Mouse (Mus musculus): ENCODE data around the gene Grwd1. TPM values are rescaled to one million over a fixed set of nuclear protein-coding genes. Genes with fewer than 3 reads are reported as not detected.

The Grwd1 gene
- total and polyA plus RNA-seq, 2 experiments from 2014 or later = 34.6 to 48.6 TPM

GRCm38 (mm10) chr7:45796950-45797349 lies 33.8 kb downstream of the Grwd1 start:
- 41% methylated on average over 6 of the region's 6 CpGs for WGBS
- Histone ChIP-seq H3K9me3 (ENCODE audit: low read length) (no peaks in the 10 kb centered on the region), H3K36me3 (ENCODE audit: insufficient read depth, low read length) (peaks cover 27% of the 10 kb centered on the region), H3K27ac (no peak overlapping the region), H3K4me2 (ENCODE audit: low read depth, low read length) (no peak overlapping the region), H3K4me3 (ENCODE audit: low read length) (no peak overlapping the region), H3K27me3 (ENCODE audit: insufficient read depth, low read length) (no peaks in the 10 kb centered on the region), H3K4me1 (ENCODE audit: insufficient read depth, low read length) (peaks cover 3% of the 10 kb centered on the region; the same call in 1 of the 2 replicates), H3K9ac (replicated peaks; ENCODE audit: low read length) (no peak overlapping the region)
- no peak for TF ChIP-seq CTCF (IDR thresholded peaks at IDR 0.05; ENCODE audit: low read depth)
- no peak for ATAC-seq
- DNase-seq (ENCODE audit: low spot score) = no peak

GRCm38 (mm10) chr7:45794971-45795370 lies 35.8 kb downstream of the Grwd1 start:
- TF ChIP-seq CTCF (IDR thresholded peaks at IDR 0.05; ENCODE audit: low read depth) = no peak
- no peaks in the 10 kb centered on the region for H3K9me3 ChIP-seq (ENCODE audit: low read length)
- WGBS = 91% methylated on average over 27 of the region's 29 CpGs
- DNase-seq (ENCODE audit: low spot score) = no peak
- H3K9ac ChIP-seq (replicated peaks; ENCODE audit: low read length) = no peak overlapping the region
- no peak for ATAC-seq
- H3K27ac ChIP-seq = no peak overlapping the region
- H3K4me2 ChIP-seq (ENCODE audit: low read depth, low read length) = no peak overlapping the region
- peaks cover 3% of the 10 kb centered on the region; the same call in 1 of the 2 replicates for H3K4me1 ChIP-seq (ENCODE audit: insufficient read depth, low read length)
- peaks cover 37% of the 10 kb centered on the region for H3K36me3 ChIP-seq (ENCODE audit: insufficient read depth, low read length)
- no peaks in the 10 kb centered on the region for H3K27me3 ChIP-seq (ENCODE audit: insufficient read depth, low read length)
- no peak overlapping the region for H3K4me3 ChIP-seq (ENCODE audit: low read length)

GRCm38 (mm10) chr7:45793969-45794585 lies 36.7 kb downstream of the Grwd1 start:
- H3K27ac ChIP-seq = no peak overlapping the region
- ATAC-seq (no peak), DNase-seq (ENCODE audit: low spot score) (no peak)
- peaks cover 45% of the 10 kb centered on the region for H3K36me3 ChIP-seq (ENCODE audit: insufficient read depth, low read length)
- H3K4me2 ChIP-seq (ENCODE audit: low read depth, low read length) = no peak overlapping the region
- no peaks in the 10 kb centered on the region for H3K9me3 ChIP-seq (ENCODE audit: low read length)
- no peak overlapping the region for H3K4me3 ChIP-seq (ENCODE audit: low read length)
- no peak overlapping the region for H3K9ac ChIP-seq (replicated peaks; ENCODE audit: low read length)
- no peak for TF ChIP-seq CTCF (IDR thresholded peaks at IDR 0.05; ENCODE audit: low read depth)
- peaks cover 3% of the 10 kb centered on the region; the same call in 1 of the 2 replicates for H3K4me1 ChIP-seq (ENCODE audit: insufficient read depth, low read length)
- 89% methylated on average over 41 of the region's 44 CpGs for WGBS
- no peaks in the 10 kb centered on the region for H3K27me3 ChIP-seq (ENCODE audit: insufficient read depth, low read length)

GRCm38 (mm10) chr7:45793240-45793639 lies 37.5 kb downstream of the Grwd1 start:
- Histone ChIP-seq H3K27me3 (ENCODE audit: insufficient read depth, low read length) (no peaks in the 10 kb centered on the region), H3K36me3 (ENCODE audit: insufficient read depth, low read length) (peaks cover 52% of the 10 kb centered on the region), H3K27ac (no peak overlapping the region), H3K4me1 (ENCODE audit: insufficient read depth, low read length) (no peaks in the 10 kb centered on the region; the same call in 1 of the 2 replicates), H3K4me2 (ENCODE audit: low read depth, low read length) (no peak overlapping the region), H3K4me3 (ENCODE audit: low read length) (no peak overlapping the region), H3K9ac (replicated peaks; ENCODE audit: low read length) (no peak overlapping the region), H3K9me3 (ENCODE audit: low read length) (no peaks in the 10 kb centered on the region)
- WGBS = 84% methylated on average over 24 of the region's 24 CpGs
- ATAC-seq (no peak), DNase-seq (ENCODE audit: low spot score) (no peak)
- no peak for TF ChIP-seq CTCF (IDR thresholded peaks at IDR 0.05; ENCODE audit: low read depth)

DNA sequence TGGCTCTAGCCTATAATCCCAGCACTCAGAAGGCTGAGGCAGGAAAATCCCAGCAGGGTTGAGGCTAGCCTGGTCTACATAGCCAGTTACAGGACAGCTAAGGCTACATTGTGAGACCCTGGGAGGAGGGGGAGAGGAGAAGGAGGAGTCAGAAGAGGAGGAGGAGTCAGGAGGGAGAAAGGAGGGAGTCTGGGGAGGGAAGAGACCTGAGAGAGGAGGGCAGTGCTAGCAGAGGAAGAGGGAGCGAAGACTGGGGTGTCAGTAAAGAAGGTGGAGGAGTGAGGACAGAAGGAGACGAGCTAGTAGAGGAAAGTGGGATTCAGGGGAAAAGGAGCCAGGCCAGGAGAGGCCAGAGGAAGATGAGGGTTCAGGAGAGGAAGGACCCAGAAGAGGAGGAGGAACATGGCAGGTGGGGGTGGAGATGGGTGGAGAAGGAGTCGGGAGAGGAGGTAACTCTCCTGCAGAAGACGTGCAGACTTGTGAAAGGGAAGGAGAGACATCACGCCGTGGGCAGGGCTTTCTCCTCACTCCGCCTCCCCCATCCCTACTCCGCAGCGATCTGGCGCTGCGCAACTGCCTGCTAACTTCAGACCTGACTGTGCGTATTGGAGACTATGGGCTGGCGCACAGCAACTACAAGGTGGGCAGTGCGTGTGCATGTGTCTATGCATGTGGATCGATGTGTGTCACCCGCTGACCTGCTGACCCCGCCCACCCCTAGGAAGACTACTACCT lies 38.8 kb downstream of the Grwd1 start:
- TF ChIP-seq CTCF (IDR thresholded peaks at IDR 0.05; ENCODE audit: low read depth) = no peak
- no peak overlapping the region for H3K4me2 ChIP-seq (ENCODE audit: low read depth, low read length)
- no peaks in the 10 kb centered on the region for H3K9me3 ChIP-seq (ENCODE audit: low read length)
- no peaks in the 10 kb centered on the region for H3K27me3 ChIP-seq (ENCODE audit: insufficient read depth, low read length)
- H3K27ac ChIP-seq = no peak overlapping the region
- H3K4me1 ChIP-seq (ENCODE audit: insufficient read depth, low read length) = peaks cover 2% of the 10 kb centered on the region; the same call in 1 of the 2 replicates
- WGBS = 70% methylated on average over 17 of the region's 17 CpGs
- no peak overlapping the region for H3K4me3 ChIP-seq (ENCODE audit: low read length)
- peaks cover 57% of the 10 kb centered on the region for H3K36me3 ChIP-seq (ENCODE audit: insufficient read depth, low read length)
- H3K9ac ChIP-seq (replicated peaks; ENCODE audit: low read length) = no peak overlapping the region
- no peak for DNase-seq (ENCODE audit: low spot score)
- ATAC-seq = no peak

- TF ChIP-seq CTCF (IDR thresholded peaks at IDR 0.05; ENCODE audit: low read depth) = no peak
- ATAC-seq (no peak), DNase-seq (ENCODE audit: low spot score) (no peak)
- H3K4me1 ChIP-seq (ENCODE audit: insufficient read depth, low read length) = peaks cover 6% of the 10 kb centered on the region; the same call in 1 of the 2 replicates
- no peak overlapping the region for H3K4me2 ChIP-seq (ENCODE audit: low read depth, low read length)
- H3K9me3 ChIP-seq (ENCODE audit: low read length) = no peaks in the 10 kb centered on the region
- no peak overlapping the region for H3K27ac ChIP-seq
- no peak overlapping the region for H3K9ac ChIP-seq (replicated peaks; ENCODE audit: low read length)
- no peaks in the 10 kb centered on the region for H3K27me3 ChIP-seq (ENCODE audit: insufficient read depth, low read length)
- peaks cover 53% of the 10 kb centered on the region for H3K36me3 ChIP-seq (ENCODE audit: insufficient read depth, low read length)
- H3K4me3 ChIP-seq (ENCODE audit: low read length) = no peak overlapping the region
- 66% methylated on average over 6 of the region's 6 CpGs for WGBS
These were observed 40.0 kb downstream of the Grwd1 start for GRCm38 (mm10) chr7:45790721-45791120.

DNA sequence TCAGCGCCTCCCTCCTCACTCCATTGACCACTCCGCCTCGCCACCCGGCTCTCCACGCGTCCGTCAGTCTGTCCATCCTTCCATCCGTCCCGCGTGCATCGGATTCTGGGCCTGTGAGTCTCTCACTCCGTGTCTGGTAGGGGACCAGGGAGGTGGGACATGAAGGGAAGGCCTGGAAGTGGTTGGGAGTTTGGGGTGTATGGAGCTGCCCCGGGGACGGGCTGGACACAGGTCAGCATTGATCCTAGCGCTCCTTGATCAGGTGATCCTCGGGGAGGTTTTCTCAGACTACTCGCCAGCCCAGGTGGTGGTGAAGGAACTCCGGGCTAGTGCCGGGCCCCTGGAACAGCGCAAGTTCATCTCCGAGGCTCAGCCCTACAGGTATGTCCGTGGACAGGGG lies 43.1 kb downstream of the Grwd1 start:
- ATAC-seq (no peak), DNase-seq (ENCODE audit: low spot score) (no peak)
- H3K9ac ChIP-seq (replicated peaks; ENCODE audit: low read length) = no peak overlapping the region
- H3K4me3 ChIP-seq (ENCODE audit: low read length) = no peak overlapping the region
- no peaks in the 10 kb centered on the region for H3K27me3 ChIP-seq (ENCODE audit: insufficient read depth, low read length)
- peaks cover 36% of the 10 kb centered on the region for H3K36me3 ChIP-seq (ENCODE audit: insufficient read depth, low read length)
- WGBS = 87% methylated on average over 22 of the region's 22 CpGs
- 0 out of 2 replicates have a peak overlapping the region, but pooled peaks have one; percentile 98 for H3K27ac ChIP-seq
- peak overlapping the region; percentile 86 for H3K4me2 ChIP-seq (ENCODE audit: low read depth, low read length)
- TF ChIP-seq CTCF (IDR thresholded peaks at IDR 0.05; ENCODE audit: low read depth) = no peak
- no peaks in the 10 kb centered on the region for H3K9me3 ChIP-seq (ENCODE audit: low read length)
- H3K4me1 ChIP-seq (ENCODE audit: insufficient read depth, low read length) = peaks cover 6% of the 10 kb centered on the region; the same call in 1 of the 2 replicates

Data from hindbrain, postnatal 0 days (tissue).